Mouse (Mus musculus): ENCODE results near the gene Mbnl2.

Gene Mbnl2

GRCm38 (mm10) chr14:120274746-120275145 is 723 bp upstream of the Mbnl2 start:
- no peak for DNase-seq (ENCODE audit: extremely low spot score)

DNA sequence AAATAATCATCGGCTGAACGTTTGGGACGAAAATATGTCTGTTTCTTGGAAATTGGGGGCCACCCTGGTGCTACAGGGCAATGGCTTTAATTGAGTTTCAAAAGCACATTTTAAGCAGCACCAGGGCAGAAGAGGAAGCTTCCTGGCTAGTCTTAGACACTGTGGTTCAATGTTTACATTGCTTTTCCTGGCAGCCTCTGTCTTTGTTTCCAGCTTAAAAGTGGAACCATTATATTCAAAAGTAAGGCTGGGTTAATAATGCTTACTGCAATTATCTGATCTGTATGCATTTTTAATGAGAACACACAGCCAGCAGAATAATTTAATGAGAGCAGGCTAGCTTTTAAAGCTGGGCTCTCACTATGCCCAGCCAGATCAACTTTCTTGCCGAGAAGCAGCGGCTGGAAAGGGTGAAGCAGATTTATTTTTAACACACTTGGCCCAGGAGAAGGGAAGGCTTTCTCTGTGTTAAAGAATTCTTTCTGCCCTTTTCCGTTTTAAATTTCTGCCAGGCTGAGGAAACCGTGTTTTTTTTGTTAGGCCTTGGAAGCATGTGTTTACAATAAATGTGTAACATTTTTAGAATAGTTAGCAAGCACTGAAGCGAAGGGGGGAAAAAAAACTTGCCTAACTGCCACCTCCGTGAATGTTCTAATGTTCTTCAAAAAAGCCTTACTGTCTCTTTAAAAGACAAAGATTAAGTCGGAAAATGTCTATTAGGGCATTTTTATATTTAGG is 1.0 kb downstream of the Mbnl2 start:
- no peak for DNase-seq (ENCODE audit: extremely low spot score)

- peak; percentile 53 for DNase-seq (ENCODE audit: extremely low spot score)
Observed at GRCm38 (mm10) chr14:120277081-120277656, 1.7 kb downstream of the Mbnl2 start.

DNA sequence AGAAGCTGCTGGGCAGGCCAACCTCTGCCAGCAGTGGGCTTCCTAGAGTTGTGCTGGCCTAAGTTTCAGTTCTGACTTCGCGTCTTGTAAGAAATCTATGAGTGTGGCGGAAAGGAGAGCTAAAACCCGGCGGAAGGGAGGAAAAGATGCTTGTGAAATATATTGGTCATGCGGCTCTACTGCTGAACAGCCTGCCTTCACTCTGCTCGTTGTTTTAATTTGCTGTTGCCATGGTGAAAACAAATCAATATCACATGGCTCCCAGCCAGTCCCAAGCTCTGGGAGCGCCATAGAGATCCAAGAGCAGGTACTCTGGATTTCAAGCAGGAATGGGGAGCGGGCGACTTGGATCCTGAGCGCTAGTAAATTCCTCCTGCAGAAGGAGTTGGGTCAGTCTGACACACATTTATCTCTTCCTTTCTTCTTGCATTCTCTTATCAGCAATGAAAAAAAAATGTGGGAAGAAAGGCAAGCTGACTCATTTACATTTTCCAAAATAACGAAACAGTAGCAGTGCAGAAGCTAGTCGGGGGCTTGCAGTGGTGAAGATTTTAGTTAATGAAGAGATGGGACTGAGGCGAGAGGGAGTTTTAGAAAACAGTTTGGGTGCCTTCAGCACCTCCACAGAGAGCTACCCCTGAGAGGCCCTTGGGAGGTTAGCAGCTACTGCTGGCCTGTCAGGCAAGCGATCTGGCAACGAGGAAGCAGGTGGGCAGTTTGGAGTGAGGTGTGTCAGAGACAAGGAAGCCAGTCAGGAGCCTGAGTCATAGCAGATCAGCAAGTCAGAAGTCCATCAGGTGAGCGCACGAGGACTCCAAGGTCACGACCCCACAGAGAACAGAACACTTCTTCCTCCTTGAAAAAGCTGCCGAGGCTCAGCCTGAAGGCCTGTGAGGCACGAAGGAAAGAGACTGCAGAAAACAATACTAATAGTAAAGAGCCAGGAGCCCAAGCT is 3.1 kb downstream of the Mbnl2 start:
- no peak for DNase-seq (ENCODE audit: extremely low spot score)

DNA sequence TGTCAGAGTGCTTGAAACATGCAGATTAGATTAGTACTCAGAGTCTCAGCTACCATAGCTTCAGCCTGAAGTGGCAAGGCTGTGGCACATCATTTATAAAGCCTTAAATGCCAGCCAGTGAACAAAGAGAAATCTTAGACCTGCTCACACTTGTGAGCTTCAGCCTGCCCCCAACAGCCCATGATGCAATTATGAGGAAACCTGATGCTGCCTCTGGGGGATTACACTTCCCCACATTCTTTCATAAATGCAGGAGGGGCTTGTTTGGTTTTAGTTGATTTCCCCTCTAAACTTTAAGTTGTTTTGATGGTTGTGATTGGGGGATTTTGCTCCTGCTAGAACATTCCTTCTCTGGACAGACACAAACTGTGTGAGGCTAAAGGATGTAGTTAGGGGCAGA is 4.7 kb downstream of the Mbnl2 start:
- no peak for DNase-seq (ENCODE audit: extremely low spot score)

- no peak for DNase-seq (ENCODE audit: extremely low spot score)
Observed at GRCm38 (mm10) chr14:120283787-120284186, 8.3 kb downstream of the Mbnl2 start.

- DNase-seq (ENCODE audit: extremely low spot score): no peak
Observed at GRCm38 (mm10) chr14:120284504-120284903, 9.0 kb downstream of the Mbnl2 start.

DNA sequence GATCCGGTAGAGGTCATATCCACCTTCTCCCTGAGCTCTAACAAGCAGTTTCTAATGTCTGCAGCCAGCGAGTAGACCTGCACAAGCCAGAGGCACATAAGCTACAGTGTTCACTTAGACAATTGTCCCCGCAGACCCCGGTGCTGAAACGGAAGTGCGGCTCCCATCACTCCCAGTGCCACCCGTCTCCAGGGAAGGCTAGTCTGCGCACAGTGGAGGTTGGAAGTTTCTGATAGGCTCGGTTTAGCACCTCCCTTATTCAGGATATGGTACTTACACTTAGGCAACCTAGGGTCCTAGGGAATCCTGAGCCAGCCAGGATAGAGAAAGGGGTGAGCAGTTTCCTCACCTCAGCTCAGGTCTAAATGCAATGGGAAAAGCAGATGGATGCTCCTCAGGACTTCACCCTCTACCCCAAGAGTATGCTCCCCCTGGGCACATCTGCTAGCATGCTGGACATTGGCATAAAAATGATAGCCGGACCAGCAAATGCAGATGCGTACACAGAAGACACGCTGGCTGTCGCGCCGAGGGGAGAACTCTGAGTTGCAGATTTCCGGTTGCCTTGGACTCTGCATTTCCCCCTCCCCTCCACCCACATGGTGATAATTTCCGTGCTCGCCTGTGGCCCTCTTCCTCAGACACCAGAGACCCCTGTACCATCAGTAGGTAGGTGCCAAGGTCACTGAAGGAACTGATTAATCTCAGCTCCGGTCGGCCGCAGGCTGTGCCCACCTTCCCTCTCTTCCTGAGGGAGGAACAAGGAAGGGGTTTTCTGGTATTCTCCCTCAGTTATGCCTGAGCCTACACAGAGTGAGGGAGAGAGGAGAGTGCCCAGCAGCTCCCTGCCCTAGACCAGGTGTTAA is 11.9 kb downstream of the Mbnl2 start:
- no peak for DNase-seq (ENCODE audit: extremely low spot score)

- no peak for DNase-seq (ENCODE audit: extremely low spot score)
Observed at GRCm38 (mm10) chr14:120287987-120288275, 12.5 kb downstream of the Mbnl2 start.

- no peak for DNase-seq (ENCODE audit: extremely low spot score)
Observed at GRCm38 (mm10) chr14:120288378-120289002, 13.0 kb downstream of the Mbnl2 start.

- DNase-seq (ENCODE audit: extremely low spot score): no peak
Observed at GRCm38 (mm10) chr14:120289065-120289464, 13.6 kb downstream of the Mbnl2 start.

GRCm38 (mm10) chr14:120289528-120289927 is 14.1 kb downstream of the Mbnl2 start:
- no peak for DNase-seq (ENCODE audit: extremely low spot score)

- no peak for DNase-seq (ENCODE audit: extremely low spot score)
Observed at GRCm38 (mm10) chr14:120291226-120291757, 15.8 kb downstream of the Mbnl2 start.

- no peak for DNase-seq (ENCODE audit: extremely low spot score)
Observed at GRCm38 (mm10) chr14:120292133-120292532, 16.7 kb downstream of the Mbnl2 start.

- no peak for DNase-seq (ENCODE audit: extremely low spot score)
Observed at GRCm38 (mm10) chr14:120292617-120293195, 17.2 kb downstream of the Mbnl2 start.

GRCm38 (mm10) chr14:120294480-120294879 is 19.0 kb downstream of the Mbnl2 start:
- no peak for DNase-seq (ENCODE audit: extremely low spot score)

GRCm38 (mm10) chr14:120295355-120296220 is 20.1 kb downstream of the Mbnl2 start:
- no peak for DNase-seq (ENCODE audit: extremely low spot score)

- DNase-seq (ENCODE audit: extremely low spot score): no peak
Observed at GRCm38 (mm10) chr14:120296231-120297006, 20.9 kb downstream of the Mbnl2 start.
